Mouse (Mus musculus) ovary, postnatal 10 days (tissue): ENCODE measurements around the gene Izumo4.
A peak's percentile ranks its signal among the peaks of the same experiment; 100 is the strongest.

Experiments used
- DNase-seq: peaks from one replicate; pipeline ENCODE4 v3.0.0; 2022; ENCODE audit warnings: low spot score

Gene Izumo4

DNA sequence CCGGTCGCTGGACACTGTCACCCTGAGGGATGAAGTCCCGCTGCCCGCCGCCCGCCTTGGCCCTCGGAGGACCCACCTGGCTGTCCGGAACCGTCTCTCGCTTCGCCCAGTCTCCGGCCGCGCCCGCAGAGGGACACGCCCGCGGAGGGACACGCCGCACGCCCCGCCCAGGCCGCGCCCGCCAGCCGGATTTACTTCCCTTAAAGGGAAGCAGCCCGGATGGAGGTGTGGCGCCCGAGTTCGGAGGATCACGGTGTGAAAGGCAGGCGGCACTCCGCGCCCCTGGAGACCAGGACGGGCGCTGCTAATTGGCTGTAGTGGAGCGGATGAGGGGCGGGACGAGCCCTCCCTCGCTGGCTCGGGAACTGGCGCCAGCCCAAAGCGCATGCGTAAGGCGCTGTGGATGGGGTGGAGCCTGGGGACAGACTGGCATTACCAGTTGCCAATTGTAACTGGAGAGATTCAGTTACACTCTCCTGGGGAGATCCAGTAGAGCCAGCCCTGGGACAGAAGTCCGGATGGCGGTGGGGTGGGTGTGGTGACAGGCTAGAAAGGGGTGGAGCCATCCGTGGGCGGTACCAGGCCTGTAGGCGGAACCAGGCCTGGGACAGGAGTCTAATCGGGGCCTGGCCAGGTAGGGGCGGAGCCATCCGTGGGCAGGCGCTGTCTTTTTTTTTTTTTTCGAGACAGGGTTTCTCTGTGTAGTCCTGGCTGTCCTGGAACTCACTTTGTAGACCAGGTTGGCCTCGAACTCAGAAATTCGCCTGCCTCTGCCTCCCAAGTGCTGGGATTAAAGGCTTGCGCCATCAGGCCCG lies at the start of gene Izumo4, which contains the start of gene Mob3a:
Gene Izumo4 (plus strand): TSS at position 464 of the 815 bp plus-strand sequence.
Gene Mob3a (minus strand): TSS at position 257 of the 815 bp plus-strand sequence.
- DNase-seq = peak; percentile 91

DNA sequence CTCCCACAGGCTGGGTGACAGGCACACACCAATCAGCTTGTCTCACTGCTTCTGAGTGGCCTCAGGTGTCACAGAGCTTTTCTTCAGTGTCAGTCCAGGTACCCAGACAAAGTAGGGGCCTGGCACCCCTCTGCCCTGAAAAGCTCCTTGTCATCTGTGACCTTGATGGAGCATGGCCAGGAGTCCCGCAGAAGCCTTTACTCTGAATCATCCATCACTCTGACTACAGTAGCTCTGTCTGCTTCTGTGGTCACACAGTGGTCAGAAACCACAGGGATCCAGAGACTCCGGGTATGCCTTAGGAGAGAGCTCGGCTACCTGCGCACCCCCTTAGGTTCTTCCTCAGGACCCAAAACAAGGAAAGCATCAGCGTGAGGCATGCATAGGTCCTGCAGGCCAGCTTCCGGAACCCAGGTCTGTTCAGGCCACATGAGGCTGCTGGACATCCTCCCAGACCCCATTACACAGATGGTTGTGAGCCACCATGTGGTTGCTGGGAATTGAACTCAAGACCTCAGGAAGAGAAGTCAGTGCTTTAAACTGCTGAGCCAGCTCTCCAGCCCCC lies 48.7 kb upstream of the Izumo4 start:
- no peak for DNase-seq

DNA sequence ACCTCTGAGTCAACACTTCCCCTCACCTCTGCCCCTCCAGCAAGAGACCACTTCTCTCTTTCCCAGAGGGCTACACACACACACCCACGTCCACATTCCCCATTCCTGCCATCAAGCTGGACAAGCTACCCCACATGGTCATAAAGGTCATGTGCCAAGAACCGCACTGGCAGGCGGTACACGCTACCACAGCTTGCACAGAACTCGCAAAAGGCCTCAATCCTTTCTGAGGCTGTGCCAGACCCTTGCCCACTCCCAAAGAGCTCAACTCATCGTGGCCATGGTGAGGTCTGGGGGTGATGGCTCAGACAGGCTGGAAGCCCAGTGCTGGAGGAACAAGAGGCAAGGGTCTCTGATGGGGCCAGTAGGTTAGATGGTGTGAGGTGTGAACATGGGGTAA lies 47.1 kb upstream of the Izumo4 start:
- DNase-seq = no peak

DNA sequence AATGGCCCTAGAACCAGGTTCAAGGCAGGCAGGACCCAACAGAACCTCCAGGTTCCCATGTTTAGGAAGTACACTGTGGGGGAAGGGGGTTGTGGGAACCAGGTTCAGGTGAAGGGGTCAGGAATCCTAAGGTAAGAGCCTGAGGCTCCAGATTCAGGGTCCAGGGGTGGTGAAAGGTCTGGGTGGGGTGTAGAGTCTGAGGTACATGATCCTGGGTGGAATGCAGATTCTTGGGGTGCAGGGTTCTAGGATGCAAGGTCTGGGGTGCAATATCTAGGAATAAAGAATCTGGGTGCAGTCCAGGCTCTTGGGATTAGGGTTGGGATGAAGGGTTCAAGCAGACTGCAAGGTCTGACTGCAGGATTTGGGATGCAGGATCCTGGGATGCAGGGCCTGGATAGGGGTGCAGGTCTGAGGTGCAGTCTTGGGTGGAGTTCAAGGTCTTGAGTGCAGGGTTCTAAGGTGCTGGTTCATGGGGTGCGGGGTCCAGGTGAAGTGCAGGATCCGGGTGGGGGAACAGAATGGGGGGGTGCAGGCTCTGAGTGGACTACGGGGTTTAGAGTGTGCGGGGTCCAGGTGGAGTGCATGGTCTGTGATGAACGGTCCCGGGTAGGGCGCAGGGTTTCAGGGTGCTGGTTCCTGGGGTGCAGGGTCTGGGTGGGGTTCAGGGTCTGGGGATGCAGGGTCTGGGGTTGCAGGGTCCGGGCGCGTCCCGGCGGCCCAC lies 46.4 kb upstream of the Izumo4 start:
- DNase-seq = no peak

DNA sequence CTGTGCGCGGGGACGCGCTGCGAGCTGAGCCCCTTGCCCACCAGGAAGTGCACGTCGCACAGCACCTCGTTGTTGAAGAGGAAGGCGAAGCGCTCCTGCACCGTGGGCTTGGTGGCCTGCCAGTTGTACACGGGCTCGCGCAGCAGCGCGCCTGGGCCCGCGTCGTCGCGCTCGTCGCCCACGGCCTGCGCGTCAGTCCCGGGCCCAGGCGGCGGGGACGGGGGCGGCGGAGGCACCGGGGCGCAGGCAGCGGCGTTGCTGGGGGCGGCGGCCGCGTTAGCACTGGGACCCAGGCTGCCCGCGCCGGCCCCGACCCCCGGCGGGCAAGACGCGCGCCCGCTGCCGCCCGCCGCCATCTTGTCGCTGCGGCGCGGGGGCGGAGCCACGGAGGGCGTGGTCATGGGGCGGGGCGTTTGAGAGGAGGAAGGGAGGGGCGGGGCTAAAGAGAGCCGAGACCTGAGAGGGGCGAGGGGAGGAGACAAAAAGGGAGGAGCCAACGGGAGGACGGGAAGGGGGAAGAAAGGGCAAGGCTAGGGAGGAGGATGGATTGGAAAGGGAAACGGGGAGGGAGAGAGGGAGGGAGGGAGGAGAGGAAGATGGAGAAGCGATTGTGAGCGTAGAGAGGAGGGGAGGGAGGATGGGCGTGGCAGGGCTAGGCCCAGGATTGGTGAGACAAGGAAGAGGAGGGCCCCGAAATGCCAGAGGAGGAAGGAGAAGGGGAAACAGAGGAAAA lies 45.7 kb upstream of the Izumo4 start:
- peak; percentile 83 for DNase-seq

DNA sequence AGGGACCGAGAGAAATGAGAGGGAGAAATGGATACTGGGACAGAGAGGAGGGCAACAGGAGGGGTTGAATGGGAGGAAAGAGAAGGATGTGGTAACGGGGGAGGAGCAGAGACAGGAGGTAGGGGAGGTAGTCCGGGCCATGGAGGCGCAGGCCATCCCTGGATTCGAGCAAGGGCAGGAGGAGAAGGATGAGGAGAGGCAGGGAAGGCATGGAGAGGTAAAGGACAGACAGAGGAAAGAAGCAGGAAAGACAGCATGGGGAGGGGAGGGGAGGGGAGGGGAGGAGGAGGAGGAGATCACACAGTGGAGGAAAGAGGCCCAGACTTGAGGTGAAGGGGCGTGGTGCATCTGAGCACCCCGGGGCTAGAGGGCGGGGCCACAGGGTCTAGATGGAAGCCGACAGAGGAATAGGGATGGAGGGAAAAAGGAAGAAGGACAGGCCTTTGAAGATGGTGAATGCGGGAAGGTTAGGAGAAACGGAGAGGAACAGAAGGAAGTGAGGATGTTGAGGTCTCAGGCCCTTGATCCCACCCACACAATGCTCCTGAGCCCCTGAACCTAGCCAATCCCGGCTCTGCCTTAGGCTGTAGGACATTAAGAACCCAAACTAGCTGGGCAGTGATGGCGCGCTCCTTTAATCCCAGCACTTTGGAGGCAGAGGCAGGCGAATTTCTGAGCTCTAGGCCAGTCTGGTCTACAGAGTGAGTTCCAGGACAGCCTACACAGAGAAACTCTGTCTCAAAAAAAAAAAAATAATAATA lies 44.9 kb upstream of the Izumo4 start, which contains the start of gene Btbd2:
Gene Btbd2 (minus strand): TSS at position 209 of the 761 bp plus-strand sequence.
- DNase-seq = no peak

DNA sequence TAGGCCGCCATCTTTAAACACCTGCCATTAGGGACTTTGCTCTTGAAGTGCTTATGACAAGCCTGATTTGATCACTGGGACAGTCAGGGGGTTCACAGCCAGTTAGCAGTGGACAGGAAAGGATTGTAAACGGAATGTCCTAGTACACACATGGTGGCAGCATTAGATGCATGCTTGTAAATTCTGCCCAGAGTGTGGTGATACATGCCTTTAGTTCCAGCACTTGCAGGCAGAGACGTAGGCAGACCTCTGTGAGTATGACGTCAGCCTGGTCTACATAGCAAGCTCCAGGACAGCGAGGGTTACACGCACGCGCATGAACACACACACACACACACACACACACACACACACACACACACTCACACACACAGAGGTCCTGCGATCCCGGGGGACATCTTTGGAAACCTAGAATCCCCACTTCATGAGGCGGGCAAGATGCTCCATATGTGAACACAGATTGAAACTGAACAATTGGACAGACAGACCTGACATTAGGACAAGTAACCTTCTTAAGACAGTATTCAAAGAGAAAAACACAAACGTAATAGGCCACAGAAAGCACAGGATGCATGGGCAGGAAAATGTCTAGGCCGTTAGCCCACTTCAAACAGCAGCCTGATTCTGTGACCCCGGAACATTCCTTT lies 43.7 kb upstream of the Izumo4 start:
- no peak for DNase-seq

DNA sequence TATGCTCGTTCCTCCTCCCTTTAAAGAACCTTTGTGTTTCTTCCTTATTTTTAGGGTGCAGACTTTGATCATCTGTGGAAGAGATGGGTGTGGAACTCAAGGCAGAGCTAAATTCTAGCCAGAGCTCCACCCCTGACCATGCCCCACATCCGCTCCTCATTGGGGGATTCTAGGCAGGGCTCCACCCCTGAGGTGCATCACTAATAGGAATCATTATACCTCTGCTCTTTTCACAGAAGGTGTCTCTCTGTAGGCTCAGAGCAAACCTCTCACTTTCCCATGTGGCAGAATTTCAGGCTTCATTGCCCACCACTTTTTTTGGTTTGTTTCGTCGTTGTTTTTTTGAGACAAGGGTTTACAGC lies 43.2 kb upstream of the Izumo4 start:
- DNase-seq = no peak

DNA sequence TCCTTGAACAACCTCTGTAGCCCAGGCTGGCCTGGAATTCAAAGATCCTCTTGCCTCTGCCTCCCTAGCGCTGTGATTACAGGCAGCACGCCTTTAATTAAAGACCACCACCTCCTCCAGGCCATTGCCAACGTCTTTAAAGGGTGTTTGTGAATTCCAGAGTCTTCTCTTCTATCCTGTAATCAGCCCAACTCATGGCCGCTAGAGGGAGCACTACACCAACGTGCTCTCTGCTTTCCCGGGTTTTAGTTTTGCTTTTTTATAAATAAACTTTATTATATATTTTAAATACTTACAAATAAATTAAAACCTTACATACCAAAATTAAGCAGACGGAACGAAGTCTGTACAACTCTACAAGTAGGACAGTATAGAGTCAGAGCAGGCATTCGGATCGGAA lies 42.8 kb upstream of the Izumo4 start:
- no peak for DNase-seq

DNA sequence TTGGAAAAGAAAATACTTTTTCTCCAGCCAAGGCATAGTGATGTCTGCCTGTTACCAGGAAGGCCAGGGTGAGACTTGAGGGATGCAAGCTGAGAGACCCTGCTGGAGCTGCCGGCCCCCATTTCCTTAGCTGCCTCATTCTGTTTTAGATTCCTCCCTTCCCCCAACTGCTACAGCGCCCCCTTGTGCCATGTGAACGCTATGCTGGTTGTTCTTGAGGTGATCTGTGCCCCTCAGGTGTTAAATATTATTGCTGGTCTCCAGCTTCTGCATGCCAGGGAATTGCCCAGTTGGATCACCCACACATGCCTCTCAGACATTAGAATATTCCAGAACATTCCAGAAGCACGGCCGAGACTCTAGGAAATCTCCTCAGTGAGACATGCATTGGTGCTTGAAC lies 40.8 kb upstream of the Izumo4 start:
- no peak for DNase-seq

DNA sequence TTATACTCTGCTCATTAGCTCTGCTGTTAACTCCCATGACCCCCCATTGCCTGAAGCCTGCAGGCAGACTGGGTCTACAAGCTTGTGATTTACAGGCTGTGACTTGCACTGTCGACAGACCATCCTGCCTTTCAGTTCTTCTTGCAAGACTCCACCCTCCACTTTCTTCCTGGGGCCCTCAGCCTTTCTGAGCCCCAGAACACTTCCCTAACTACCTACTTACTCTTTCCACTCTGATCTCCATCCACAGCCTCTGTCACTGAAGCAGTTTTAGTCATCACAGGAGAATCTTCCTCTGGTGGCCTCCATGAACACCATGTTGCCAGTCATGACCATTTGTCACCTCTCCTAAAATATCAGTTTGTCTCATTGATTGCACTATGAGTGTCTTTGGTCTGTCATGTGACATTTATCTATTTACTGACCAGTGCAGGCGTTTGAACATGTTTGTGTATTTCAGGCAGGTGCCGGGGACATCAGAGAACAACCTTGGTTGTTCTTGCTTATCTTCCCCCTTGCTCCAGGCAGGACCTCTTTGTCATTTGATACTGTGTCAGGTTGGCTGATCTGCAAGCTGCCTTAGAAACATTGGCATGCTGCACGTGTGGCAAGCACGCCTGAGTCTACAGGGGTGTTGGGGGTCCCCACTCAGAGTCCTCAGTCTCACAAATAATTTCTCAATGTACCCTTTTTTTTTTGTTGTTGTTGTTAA lies 38.3 kb upstream of the Izumo4 start:
- DNase-seq = no peak

DNA sequence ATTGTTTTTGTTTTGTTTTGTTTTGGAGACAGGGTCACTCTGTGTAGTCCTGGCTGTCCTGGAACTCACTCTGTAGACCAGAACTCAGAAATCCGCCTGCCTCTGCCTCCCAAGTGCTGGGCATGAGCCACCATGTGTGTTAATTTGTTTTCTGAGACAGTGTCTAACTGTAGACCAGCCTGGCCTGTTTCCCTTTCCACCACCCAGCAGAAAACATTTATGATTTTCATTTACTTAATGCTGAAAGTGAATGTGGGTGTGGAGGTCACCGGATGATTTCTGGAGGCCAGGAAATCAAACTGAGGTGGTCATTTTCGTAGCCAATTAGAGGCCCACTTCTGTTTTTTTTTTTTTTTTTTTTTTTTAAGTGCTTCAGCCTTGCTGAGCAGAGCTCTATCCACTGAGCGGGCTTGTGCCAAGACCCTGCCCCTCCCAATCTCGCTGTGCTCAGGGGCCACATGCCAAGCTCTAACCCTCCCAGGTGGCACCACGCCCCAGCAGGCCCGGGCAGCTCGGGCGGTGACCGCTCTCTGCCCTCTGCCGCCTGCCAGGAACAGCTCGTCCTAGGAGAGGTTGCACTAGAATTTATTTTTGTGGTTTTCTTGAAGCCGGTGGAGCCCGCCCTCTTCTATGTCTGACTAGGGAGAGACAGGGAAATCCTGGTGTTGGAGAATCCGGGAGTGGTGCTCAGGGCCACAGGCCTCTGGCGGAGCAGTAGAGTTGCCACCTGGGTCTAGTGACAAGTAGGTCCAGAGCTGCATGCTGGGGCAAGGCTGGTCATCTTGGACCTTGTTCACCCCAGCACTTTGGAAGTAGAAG lies 37.6 kb upstream of the Izumo4 start:
- peak; percentile 65 for DNase-seq

DNA sequence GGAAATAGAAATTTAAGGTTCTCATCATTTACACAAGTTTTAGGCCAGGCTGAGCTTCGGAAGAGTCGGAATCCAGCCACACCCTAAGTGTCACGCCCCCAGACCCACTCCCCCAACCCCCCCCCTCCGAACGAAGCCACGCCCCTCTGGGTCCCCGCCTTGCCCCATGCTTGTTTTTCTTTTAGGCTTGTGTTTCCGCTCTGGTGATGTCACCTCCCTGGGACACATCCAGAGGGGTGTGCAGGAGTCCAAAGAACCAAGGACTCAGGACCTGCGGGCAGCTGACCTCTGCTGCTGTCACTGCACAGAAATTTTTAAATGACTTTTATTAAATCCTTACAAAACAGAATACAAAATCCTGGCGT lies 37.0 kb upstream of the Izumo4 start:
- DNase-seq = no peak

DNA sequence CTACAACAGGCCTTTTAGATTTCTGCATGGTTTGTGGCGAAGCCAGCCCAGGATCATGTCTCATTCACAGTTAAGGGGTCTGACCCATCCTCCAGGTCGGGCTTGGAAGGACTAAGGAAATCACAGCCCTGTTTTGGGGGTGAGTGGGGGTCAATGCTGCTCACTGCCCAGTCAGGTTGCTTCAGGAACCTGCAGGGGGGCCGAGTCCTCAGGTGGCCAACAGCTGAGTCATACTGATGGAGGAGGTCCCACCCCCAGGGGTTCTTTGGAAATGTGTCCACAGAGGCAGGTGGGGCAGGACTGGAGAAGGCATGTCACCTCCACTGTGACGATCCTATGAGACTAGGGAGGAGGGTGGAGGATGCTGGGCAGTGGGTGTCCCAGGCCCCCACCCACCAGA lies 36.5 kb upstream of the Izumo4 start:
- DNase-seq = no peak

DNA sequence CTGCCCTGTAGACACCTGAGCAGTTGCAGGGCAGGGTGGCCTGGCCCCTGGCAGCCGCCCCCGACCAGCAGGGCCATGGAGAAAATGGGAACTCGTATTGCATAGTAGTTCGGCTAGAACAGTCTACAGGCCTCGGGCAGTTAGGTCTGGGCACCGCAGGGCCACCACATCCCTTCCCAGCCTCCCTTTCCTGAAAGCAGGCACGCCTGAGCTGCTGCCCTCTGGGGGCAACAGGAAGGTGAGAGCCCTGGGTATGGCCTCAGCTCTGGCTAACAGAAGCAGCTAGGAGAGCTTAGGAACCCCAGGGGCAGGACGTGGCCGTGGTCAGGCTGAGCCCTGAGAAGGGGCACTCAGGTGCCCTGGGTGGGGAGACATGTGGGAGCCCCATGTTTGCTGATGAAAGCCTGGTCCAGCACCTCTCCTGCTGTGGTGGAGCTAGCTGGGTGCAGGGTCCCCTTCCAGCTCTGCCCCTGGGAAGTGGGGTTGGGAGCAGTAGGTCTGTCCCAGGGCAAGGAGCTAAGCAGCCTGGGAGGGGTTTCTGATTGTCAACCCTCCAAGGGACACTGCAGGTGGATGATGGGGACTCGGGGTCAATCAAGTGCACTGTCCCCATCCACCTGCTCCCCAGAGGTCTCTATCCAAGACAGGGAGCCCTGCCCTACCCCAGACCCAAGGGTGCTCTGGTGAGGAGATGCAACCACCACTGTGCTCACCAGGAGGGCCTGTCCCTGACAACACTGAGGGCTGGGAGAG lies 35.8 kb upstream of the Izumo4 start:
- DNase-seq = no peak

DNA sequence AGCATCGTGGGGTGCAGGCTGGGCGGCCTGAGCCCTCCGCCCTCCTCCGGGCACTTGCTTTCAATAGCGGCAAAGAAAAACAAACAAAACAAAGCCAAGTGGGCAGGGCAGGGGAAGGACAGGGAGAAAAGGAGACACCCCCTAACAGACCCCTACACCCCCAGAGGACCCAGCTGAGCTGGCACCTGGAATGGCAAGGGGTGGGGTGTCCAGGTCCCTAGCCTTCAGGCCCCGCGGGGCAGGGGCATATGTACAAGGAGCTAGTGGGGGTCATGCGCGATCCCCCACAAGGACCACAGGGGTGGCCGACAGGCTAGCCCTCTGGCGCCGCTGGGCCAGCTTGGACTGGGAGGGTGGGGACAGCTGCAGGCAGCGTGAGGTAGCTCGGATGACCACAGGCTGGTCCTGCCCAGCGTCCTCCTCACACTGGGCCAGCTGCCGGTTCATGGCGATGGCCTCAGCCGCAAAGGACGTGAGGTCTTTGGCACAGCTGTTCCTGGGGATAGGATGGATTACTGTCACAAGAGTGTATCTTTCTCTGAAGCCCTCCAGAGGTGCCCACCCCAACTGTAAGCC lies 35.1 kb upstream of the Izumo4 start:
- DNase-seq = no peak

DNA sequence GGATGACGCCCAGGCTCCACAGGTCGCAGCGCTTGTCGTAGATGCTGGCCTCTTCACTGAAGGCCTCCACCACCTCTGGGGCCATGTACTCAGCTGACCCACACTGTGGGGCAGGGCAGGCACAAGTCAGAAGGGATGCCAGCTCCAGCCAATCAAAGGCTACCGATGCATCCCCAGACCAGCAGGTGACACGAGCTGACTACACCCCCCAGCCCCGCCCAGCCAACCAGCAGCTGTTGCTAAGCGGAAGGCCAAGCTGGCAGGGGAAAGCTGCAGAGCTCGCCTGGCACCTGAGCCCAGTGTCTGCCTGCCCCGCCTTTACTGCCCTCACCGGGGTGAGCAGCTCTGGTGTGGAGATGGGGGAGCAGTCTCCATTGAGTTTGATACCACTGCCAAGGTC lies 33.4 kb upstream of the Izumo4 start:
- DNase-seq = no peak

DNA sequence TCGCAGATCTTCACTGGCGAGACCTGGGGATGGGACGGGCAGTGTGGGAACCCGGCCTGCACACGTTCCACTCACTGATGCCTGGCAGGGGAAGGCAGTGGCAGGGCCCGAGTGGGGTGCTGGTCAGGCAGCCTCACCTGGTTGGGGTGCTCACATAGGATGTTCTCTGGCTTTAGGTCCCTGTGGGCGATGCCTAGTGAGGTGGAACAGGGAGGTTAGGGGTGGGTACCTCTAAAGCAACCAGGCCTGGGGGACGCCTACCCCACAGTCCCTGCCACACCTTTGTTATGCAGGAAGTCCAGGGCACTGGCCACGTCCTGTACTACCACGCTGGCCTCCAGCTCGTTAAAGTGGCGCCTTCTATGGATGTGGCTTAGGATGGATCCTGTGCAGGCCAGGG lies 33.0 kb upstream of the Izumo4 start:
- DNase-seq = no peak
